Comparison of ENCODE assay signal across 16 mouse cellular contexts in genomic region chr19:40492902-40493301, GRCm38 (mm10). TPM values are rescaled to one million over a fixed set of nuclear protein-coding genes. Genes with fewer than 3 reads are reported as not detected.
DNase-seq lines count a peak whose midpoint lies in the region; ATAC-seq and TF ChIP-seq lines count a peak whose summit lies in the region.
"Had no signal": no experiment of that assay in that cellular context is flagged by ENCODE, and none has a peak within 500 bp of the region (broad histone marks: within the 10 kb centered on the region; RNA-seq: fewer than 3 reads in every experiment).

No protein-coding gene starts in this region.

- DNase-seq in forebrain, postnatal 0 days: no peak
- DNase-seq in hindbrain, embryonic 14.5 days (ENCODE audit: low spot score): no peak
- peak; percentile 71 for DNase-seq in Muller cell, postnatal 12 days (ENCODE audit: inconsistent ontology term)
- DNase-seq in lung, postnatal 36 days: peak; percentile 50
- DNase-seq in frontal cortex, postnatal 36 days (ENCODE audit: low spot score in 2 of 2): no peak
- no peak for DNase-seq in natural killer cell, adult 2 months (ENCODE audit: low spot score in 2 of 2)
- DNase-seq: cerebellum, postnatal 25 days; kidney, adult 11 months; left cerebral cortex, postnatal 4 days; thymus, postnatal 14 days had no signal

- 0 out of 2 replicates have a peak overlapping the region, but pooled peaks have one; percentile 13 for H3K27ac ChIP-seq in forebrain, embryonic 12.5 days
- no peak overlapping the region for H3K27ac ChIP-seq in forebrain, postnatal 0 days (ENCODE audit: low read depth, low read length)
- H3K27ac ChIP-seq in hindbrain, embryonic 13.5 days: 0 out of 2 replicates have a peak overlapping the region, but pooled peaks have one; percentile 30
- no peak overlapping the region for H3K27ac ChIP-seq in hindbrain, embryonic 14.5 days
- H3K27ac ChIP-seq: kidney, postnatal 0 days had no signal

- no peak overlapping the region for H3K4me3 ChIP-seq in forebrain, embryonic 12.5 days (replicated peaks)
- H3K4me3 ChIP-seq in forebrain, postnatal 0 days (ENCODE audit: low read depth, low read length): no peak overlapping the region
- no peak overlapping the region for H3K4me3 ChIP-seq in hindbrain, embryonic 13.5 days
- H3K4me3 ChIP-seq in hindbrain, embryonic 14.5 days (replicated peaks; ENCODE audit: low read length): no peak overlapping the region

- TF ChIP-seq CTCF in forebrain, postnatal 0 days (IDR thresholded peaks at IDR 0.05; ENCODE audit: low read depth): no peak

- H3K36me3 ChIP-seq in forebrain, embryonic 12.5 days (replicated peaks): no peaks in the 10 kb centered on the region
- H3K36me3 ChIP-seq in forebrain, postnatal 0 days (ENCODE audit: insufficient read depth): no peaks in the 10 kb centered on the region
- no peaks in the 10 kb centered on the region for H3K36me3 ChIP-seq in hindbrain, embryonic 13.5 days
- H3K36me3 ChIP-seq in hindbrain, embryonic 14.5 days (replicated peaks; ENCODE audit: control insufficient read depth, insufficient read depth): 0 out of 2 replicates have a peak, but pooled peaks cover 4% of the 10 kb centered on the region

- no peaks in the 10 kb centered on the region for H3K27me3 ChIP-seq in forebrain, embryonic 12.5 days
- no peaks in the 10 kb centered on the region for H3K27me3 ChIP-seq in forebrain, postnatal 0 days (ENCODE audit: insufficient read depth, low read length)
- no peaks in the 10 kb centered on the region for H3K27me3 ChIP-seq in hindbrain, embryonic 13.5 days
- no peaks in the 10 kb centered on the region for H3K27me3 ChIP-seq in hindbrain, embryonic 14.5 days (ENCODE audit: control insufficient read depth, insufficient read depth, low read length)

- no peak for ATAC-seq in forebrain, embryonic 12.5 days (ENCODE audit: low FRiP score)
- ATAC-seq in forebrain, postnatal 0 days: no peak
- ATAC-seq in hindbrain, embryonic 13.5 days (ENCODE audit: low FRiP score): no peak
- ATAC-seq in hindbrain, embryonic 14.5 days (ENCODE audit: low FRiP score): no peak
- ATAC-seq: CD4-positive, CD25-positive, alpha-beta regulatory T cell, adult 4 months; forebrain, embryonic 14.5 days had no signal

- 68% methylated on average over 9 of the region's 9 CpGs for WGBS in forebrain, embryonic 12.5 days
- 64% methylated on average over 9 of the region's 9 CpGs for WGBS in forebrain, postnatal 0 days
- 26% methylated on average over 9 of the region's 9 CpGs for WGBS in hindbrain, embryonic 13.5 days
- WGBS in hindbrain, embryonic 14.5 days: 29% methylated on average over 9 of the region's 9 CpGs

- no peak overlapping the region for H3K4me2 ChIP-seq in forebrain, embryonic 12.5 days
- H3K4me2 ChIP-seq in forebrain, postnatal 0 days (ENCODE audit: low read depth): no peak overlapping the region
- H3K4me2 ChIP-seq in hindbrain, embryonic 13.5 days: no peak overlapping the region
- no peak overlapping the region for H3K4me2 ChIP-seq in hindbrain, embryonic 14.5 days (replicated peaks)

- H3K4me1 ChIP-seq in forebrain, embryonic 12.5 days: peaks cover 29% of the 10 kb centered on the region
- peaks cover 5% of the 10 kb centered on the region; the same call in 1 of the 2 replicates for H3K4me1 ChIP-seq in forebrain, postnatal 0 days (ENCODE audit: insufficient read depth)
- peaks cover 54% of the 10 kb centered on the region for H3K4me1 ChIP-seq in hindbrain, embryonic 13.5 days (replicated peaks)
- peaks cover 29% of the 10 kb centered on the region for H3K4me1 ChIP-seq in hindbrain, embryonic 14.5 days (replicated peaks; ENCODE audit: control insufficient read depth, insufficient read depth, low read length)

- no peak overlapping the region for H3K9ac ChIP-seq in forebrain, embryonic 12.5 days
- H3K9ac ChIP-seq in forebrain, postnatal 0 days: no peak overlapping the region
- H3K9ac ChIP-seq in hindbrain, embryonic 13.5 days: 0 out of 2 replicates have a peak overlapping the region, but pooled peaks have one; percentile 39
- H3K9ac ChIP-seq in hindbrain, embryonic 14.5 days: no peak overlapping the region

- no peaks in the 10 kb centered on the region for H3K9me3 ChIP-seq in forebrain, embryonic 12.5 days
- H3K9me3 ChIP-seq in forebrain, postnatal 0 days (ENCODE audit: low read length): no peaks in the 10 kb centered on the region
- H3K9me3 ChIP-seq in hindbrain, embryonic 13.5 days: no peaks in the 10 kb centered on the region
- H3K9me3 ChIP-seq in hindbrain, embryonic 14.5 days (ENCODE audit: control insufficient read depth, low read length): no peaks in the 10 kb centered on the region
- H3K9me3 ChIP-seq: G1E had no signal

RNA-seq across cellular contexts. Expression of gene Sorbs1, which starts 20.7 kb away (rescaled TPM):
- polyA plus RNA-seq in forebrain, embryonic 12.5 days (2016; fragmentation: Nextera tagmentation; extraction: Ambion mirVana): 66.8 and 69.3 TPM in 2 replicates
- 51.8 and 54.4 TPM in 2 replicates for total RNA-seq in forebrain, postnatal 0 days (2014; rRNA removed)
- polyA plus RNA-seq in forebrain, postnatal 0 days (2015; fragmentation: Nextera tagmentation; extraction: Ambion mirVana): 46.8 and 74.9 TPM in 2 replicates
- polyA plus RNA-seq in hindbrain, embryonic 13.5 days (2015; fragmentation: Nextera tagmentation; extraction: Ambion mirVana): 96.3 and 100 TPM in 2 replicates
- polyA plus RNA-seq in hindbrain, embryonic 14.5 days (2014; fragmentation: Nextera tagmentation; extraction: Ambion mirVana): 88.4 and 98.8 TPM in 2 replicates

Comparison
In these comparisons a context has a peak if more than half of its experiments do, and no peak if none do; other contexts are left out.
1. H3K27ac ChIP-seq: peak in forebrain, embryonic 12.5 days (single experiment) and hindbrain, embryonic 13.5 days (single experiment); none in forebrain, postnatal 0 days (single experiment) and hindbrain, embryonic 14.5 days (single experiment).
2. DNase-seq: peak in Muller cell, postnatal 12 days (single experiment) and lung, postnatal 36 days (single experiment); none in forebrain, postnatal 0 days (single experiment), hindbrain, embryonic 14.5 days (single experiment), frontal cortex, postnatal 36 days (0 of 2) and natural killer cell, adult 2 months (0 of 2).